Mouse (Mus musculus) G1E (cell line): ENCODE data around the gene Serpinb3a. TPM values are rescaled to one million over a fixed set of nuclear protein-coding genes. Genes with fewer than 3 reads are reported as not detected.
"Not testable (repeated sequence)": the region's sequence is repeated elsewhere in the genome, so short reads cannot be mapped to it uniquely, and the experiment has no call there.

Experiments used
- ATAC-seq: 2 replicates; pipeline ENCODE4 v1.8.0; 2016; ENCODE audit warnings: mild to moderate bottlenecking; ENCODE audit not compliant: insufficient number of reproducible peaks, poor library complexity, low FRiP score, severe bottlenecking; ENCODE audit errors: extremely low read depth
- DNase-seq: peaks from one replicate; pipeline ENCODE4 v3.0.0; 2012; ENCODE audit warnings: low spot score
- H3K27me3 ChIP-seq: 2 replicates; pipeline ENCODE4 v1.6.1; 2012; ENCODE audit warnings: mild to moderate bottlenecking, low read length, inconsistent platforms; ENCODE audit not compliant: insufficient read depth
- H3K36me3 ChIP-seq: replicated peaks from 2 replicates; pipeline ENCODE3; 2012; ENCODE audit warnings: mild to moderate bottlenecking, inconsistent platforms
- H3K4me1 ChIP-seq: 2 replicates; pipeline ENCODE4 v1.6.1; 2012; ENCODE audit warnings: low read depth, low read length, inconsistent platforms, mixed read lengths; ENCODE audit not compliant: insufficient read depth
- H3K4me3 ChIP-seq: 2 replicates; pipeline ENCODE4 v1.5.1; 2012; ENCODE audit warnings: low read depth, mild to moderate bottlenecking, inconsistent platforms, low read length, moderate library complexity, mixed read lengths
- H3K9me3 ChIP-seq: replicated peaks from 2 replicates; pipeline ENCODE4 v1.6.1; 2012; ENCODE audit warnings: inconsistent platforms
- CTCF ChIP-seq: IDR thresholded peaks from 2 replicates; pipeline ENCODE4 v1.5.1; 2012; ENCODE audit warnings: low read depth, low read length, inconsistent platforms, mixed read lengths
- GATA1 ChIP-seq: IDR thresholded peaks from 2 replicates; pipeline ENCODE4 v1.6.1; 2012; ENCODE audit warnings: borderline replicate concordance, low read length, inconsistent platforms, mixed read lengths
- GATA2 ChIP-seq: IDR thresholded peaks from 2 replicates; pipeline ENCODE4 v1.6.1; 2012; ENCODE audit warnings: low read depth, low read length, inconsistent platforms, borderline replicate concordance
- POLR2AphosphoS5 ChIP-seq: IDR thresholded peaks from 2 replicates; pipeline ENCODE4 v1.6.1; 2012; ENCODE audit warnings: low read depth, low read length, inconsistent platforms; ENCODE audit not compliant: insufficient replicate concordance
- TAL1 ChIP-seq: conservative IDR thresholded peaks from 2 replicates; pipeline ENCODE4 v1.6.1; 2012; ENCODE audit warnings: low read depth, low read length, inconsistent platforms, mixed read lengths
- polyA plus RNA-seq: library from polyadenylated mRNA; stranded (reverse); fragments of >175 nt; gene quantifications from 2 replicates; pipeline ENCODE4 v1.2.3, GENCODE M21; 2012
- total RNA-seq, 2 experiments: library from RNA; stranded (forward) in 1 of 2; stranded (reverse) in 1 of 2; fragments of 200-1000 nt in 1 of 2; fragments of >200 nt in 1 of 2; fragmentation: Nextera tagmentation in 1 of 2; gene quantifications; 2 replicates each; pipeline ENCODE4 v1.2.3; 2014 to 2017

Gene Serpinb3a
- total RNA-seq (2014; fragmentation: Nextera tagmentation) (not detected in 2 replicates), total RNA-seq (2017) (not detected in 2 replicates), polyA plus RNA-seq (not detected in 2 replicates)

DNA sequence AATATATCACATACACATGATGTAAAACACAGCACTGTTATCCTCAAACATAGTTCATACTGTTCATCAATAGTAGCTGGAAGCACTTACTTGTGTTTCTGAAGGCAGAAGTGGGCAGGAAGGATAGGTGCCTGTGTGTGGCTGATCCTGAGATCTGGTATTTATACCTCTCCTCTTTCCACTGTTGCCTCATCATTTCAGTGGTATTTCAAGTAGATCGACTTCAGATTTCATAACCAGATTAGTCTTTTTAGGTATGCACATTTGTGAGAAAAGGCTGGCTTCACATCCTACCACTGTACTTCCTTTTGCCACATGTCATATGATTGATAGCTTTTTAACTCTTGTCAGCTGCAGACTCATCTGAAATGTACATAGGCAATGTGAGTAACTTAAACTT lies at the start of gene Serpinb3a:
TSS of gene Serpinb3a (minus strand) at position 101 of the 400 bp plus-strand sequence.
- H3K9me3 ChIP-seq, result no peaks in the 10 kb centered on the region
- no peak for ATAC-seq
- no peak for DNase-seq
- no peak for TF ChIP-seq POLR2AphosphoS5
- no peaks in the 10 kb centered on the region for H3K36me3 ChIP-seq
- H3K4me3 ChIP-seq, result no peak within 1 kb of the TSS
- H3K27me3 ChIP-seq, result no peaks in the 10 kb centered on the region
- no peaks in the 10 kb centered on the region for H3K4me1 ChIP-seq

DNA sequence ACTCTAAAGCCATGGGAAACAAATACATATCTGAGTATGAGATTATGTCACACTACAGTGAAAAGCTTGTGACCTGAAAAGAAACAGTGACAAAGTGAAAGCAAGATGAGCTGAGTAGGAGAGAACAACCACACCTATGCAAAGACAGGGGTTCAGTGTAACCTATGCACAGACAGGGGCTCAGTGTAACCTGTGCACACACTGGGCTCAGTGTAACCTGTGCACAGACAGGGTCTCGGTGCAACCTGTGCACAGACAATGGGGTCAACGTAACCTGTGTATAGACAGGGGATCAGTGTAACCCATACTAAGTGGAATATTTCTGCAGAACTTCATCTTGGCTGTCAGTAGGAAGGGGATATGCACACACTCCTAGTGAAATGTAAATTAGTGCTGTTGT lies 46.3 kb upstream of the Serpinb3a start:
- H3K4me3 ChIP-seq, result no peak overlapping the region
- H3K4me1 ChIP-seq, result no peaks in the 10 kb centered on the region
- TF ChIP-seq GATA1 (no peak), POLR2AphosphoS5 (no peak), CTCF (no peak), GATA2 (no peak), TAL1 (no peak)
- no peaks in the 10 kb centered on the region for H3K36me3 ChIP-seq
- H3K27me3 ChIP-seq, result no peaks in the 10 kb centered on the region
- H3K9me3 ChIP-seq, result peaks cover 8% of the 10 kb centered on the region
- no peak for DNase-seq
- ATAC-seq, result no peak

DNA sequence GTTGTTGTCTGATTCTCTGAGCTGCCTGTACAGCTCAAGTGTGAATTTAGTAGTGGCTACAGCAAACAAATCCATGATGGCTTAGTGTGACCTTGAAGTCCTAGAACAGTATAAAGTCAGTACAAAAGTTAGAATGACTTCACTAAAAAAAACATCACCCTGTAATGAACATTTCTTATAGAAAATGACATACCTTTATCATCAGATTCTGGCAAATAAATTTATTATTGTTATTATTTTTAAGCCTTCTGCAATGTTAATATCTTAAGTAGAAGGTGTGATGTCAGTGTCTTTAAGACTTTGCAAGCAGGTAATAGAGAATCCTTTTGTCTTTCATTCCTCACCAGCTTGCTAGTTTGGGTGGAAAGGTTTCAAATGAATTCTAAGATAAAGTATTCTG lies 31.3 kb upstream of the Serpinb3a start, which contains the start of gene Serpinb3d:
TSS of gene Serpinb3d (minus strand) at position 101 of the 400 bp plus-strand sequence.
- Histone ChIP-seq H3K27me3 (no peaks in the 10 kb centered on the region), H3K36me3 (no peaks in the 10 kb centered on the region), H3K4me1 (no peaks in the 10 kb centered on the region), H3K9me3 (no peaks in the 10 kb centered on the region), H3K4me3 (no peak within 1 kb of the TSS)
- no peak for DNase-seq
- TF ChIP-seq GATA2, result no peak
- no peak for TF ChIP-seq GATA1
- TF ChIP-seq TAL1, result no peak
- TF ChIP-seq POLR2AphosphoS5, result no peak
- no peak for TF ChIP-seq CTCF
- no peak for ATAC-seq

DNA sequence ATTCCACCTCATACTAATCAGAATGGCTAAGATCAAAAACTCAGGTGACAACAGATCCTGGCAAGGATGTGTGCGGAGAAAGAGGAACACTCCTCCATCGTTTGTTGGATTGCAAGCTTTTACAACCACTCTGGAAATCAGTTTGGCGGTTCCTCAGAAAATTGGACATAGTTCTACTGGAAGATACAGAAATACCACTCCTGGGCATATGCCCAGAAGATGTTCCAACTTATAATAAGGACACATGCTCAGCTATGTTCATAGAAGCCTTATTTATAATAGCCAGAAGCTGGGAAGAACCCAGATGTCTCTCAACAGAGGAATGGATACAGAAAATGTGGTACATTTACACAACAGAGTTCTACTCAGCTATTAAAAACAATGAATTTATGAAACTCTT lies 17.9 kb downstream of the Serpinb3a start:
- not testable (repeated sequence) for ATAC-seq, H3K9me3 ChIP-seq

DNA sequence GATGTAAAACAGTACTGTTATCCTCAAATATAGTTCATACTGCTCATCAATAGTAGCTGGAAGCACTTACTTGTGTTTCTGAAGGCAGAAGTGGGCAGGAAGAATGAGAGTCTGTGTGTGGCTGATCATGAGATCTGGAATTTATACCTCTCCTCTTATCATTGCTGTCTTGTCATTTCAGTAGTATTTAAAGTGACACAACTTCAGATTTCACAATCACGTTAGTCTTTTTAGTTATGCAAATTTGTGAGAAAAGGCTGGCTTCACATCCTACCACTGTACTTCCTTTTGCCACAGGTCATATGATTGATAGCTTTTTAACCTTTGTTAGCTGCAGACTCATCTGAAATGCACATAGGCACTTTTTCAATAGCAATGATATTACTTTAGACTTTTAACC lies 26.2 kb downstream of the Serpinb3a start:
- DNase-seq (no peak), ATAC-seq (no peak)
- peaks cover 9% of the 10 kb centered on the region for H3K9me3 ChIP-seq
- no peaks in the 10 kb centered on the region for H3K27me3 ChIP-seq
- TF ChIP-seq CTCF (no peak), POLR2AphosphoS5 (no peak), TAL1 (no peak), GATA2 (no peak), GATA1 (no peak)
- no peak overlapping the region for H3K4me3 ChIP-seq
- H3K36me3 ChIP-seq, result no peaks in the 10 kb centered on the region
- no peaks in the 10 kb centered on the region for H3K4me1 ChIP-seq

More for the DNA sequence above, 17.9 kb downstream of the Serpinb3a start:
- DNase-seq, H3K4me3 ChIP-seq, H3K36me3 ChIP-seq, H3K27me3 ChIP-seq, H3K4me1 ChIP-seq: not testable (repeated sequence)

DNA sequence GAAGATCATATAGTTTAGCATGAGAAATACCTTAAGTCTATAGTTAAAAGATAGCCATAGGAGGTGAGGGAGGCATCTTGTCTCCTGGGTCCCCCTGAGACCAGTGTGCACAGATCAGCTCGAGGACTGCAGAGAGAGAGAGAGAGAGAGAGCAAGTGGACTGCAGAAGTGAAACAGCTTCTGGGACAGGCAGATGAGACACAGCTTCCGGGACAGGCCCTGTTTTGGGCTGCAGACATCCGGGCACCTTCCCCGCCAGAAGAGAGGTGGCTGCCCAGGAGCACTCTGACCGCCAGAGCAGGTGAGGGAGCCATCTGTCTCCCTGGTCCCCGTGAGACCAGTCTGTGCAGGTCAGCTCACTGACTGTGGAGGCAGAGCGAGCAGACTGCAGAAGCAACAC lies 36.9 kb downstream of the Serpinb3a start:
- Histone ChIP-seq H3K36me3 (no peaks in the 10 kb centered on the region), H3K9me3 (peaks cover 7% of the 10 kb centered on the region), H3K4me1 (no peaks in the 10 kb centered on the region), H3K4me3 (0 out of 2 replicates have a peak overlapping the region, but pooled peaks have one; percentile 9), H3K27me3 (no peaks in the 10 kb centered on the region)
- TF ChIP-seq POLR2AphosphoS5, result no peak
- no peak for TF ChIP-seq TAL1
- no peak for TF ChIP-seq GATA1
- no peak for TF ChIP-seq CTCF
- TF ChIP-seq GATA2, result no peak
- DNase-seq, result no peak
- ATAC-seq, result no peak

DNA sequence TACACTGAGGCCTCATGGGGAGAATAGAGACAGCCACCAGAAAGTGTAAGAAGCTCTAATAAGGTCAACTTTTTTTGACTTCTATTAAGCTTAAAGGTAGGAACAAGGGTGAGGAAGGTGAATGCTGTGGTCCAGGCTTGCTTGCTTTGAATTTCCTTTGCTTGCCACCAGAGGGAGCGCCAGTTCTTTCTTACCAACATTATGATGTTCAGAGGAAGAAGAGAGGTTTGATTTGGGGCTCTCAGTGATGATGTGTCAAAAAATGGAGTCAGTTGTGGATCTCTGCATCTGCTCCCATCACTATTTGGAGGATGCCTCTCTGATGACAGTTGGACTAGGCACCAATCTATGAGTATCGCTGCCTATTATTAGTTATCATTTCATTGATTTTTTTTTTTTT lies 37.6 kb downstream of the Serpinb3a start:
- no peak for DNase-seq

More for the DNA sequence above, 37.6 kb downstream of the Serpinb3a start:
- H3K4me1 ChIP-seq, result no peaks in the 10 kb centered on the region
- H3K9me3 ChIP-seq, result peaks cover 7% of the 10 kb centered on the region
- no peaks in the 10 kb centered on the region for H3K27me3 ChIP-seq
- H3K36me3 ChIP-seq, result no peaks in the 10 kb centered on the region
- TF ChIP-seq CTCF, result no peak
- TF ChIP-seq TAL1, result no peak
- TF ChIP-seq POLR2AphosphoS5, result no peak
- no peak for TF ChIP-seq GATA2
- no peak for TF ChIP-seq GATA1
- peak; percentile 34; the same call in 1 of the 2 replicates for ATAC-seq
- H3K4me3 ChIP-seq, result no peak overlapping the region
